34 mouse cellular contexts compared by ENCODE assay signal in genomic region chr7:145312137-145312536, GRCm38 (mm10). TPM values are rescaled to one million over a fixed set of nuclear protein-coding genes. Genes with fewer than 3 reads are reported as not detected.
A peak's percentile ranks its signal among the peaks of the same experiment; 100 is the strongest.
DNase-seq lines count a peak whose midpoint lies in the region; ATAC-seq and TF ChIP-seq lines count a peak whose summit lies in the region.
"Had no signal": no experiment of that assay in that cellular context is flagged by ENCODE, and none has a peak within 500 bp of the region (broad histone marks: within the 10 kb centered on the region; RNA-seq: fewer than 3 reads in every experiment).

No protein-coding gene starts in this region.

- H3K4me2 ChIP-seq in midbrain, embryonic 15.5 days: no peak overlapping the region
- no peak overlapping the region for H3K4me2 ChIP-seq in heart, embryonic 11.5 days
- H3K4me2 ChIP-seq: embryonic facial prominence, embryonic 12.5 days; embryonic facial prominence, embryonic 15.5 days; heart, embryonic 13.5 days; hindbrain, embryonic 14.5 days; kidney, embryonic 15.5 days had no signal

- no peak for TF ChIP-seq CTCF in embryonic fibroblast, embryonic 13.5 days (IDR thresholded peaks at IDR 0.05; ENCODE audit: borderline replicate concordance, insufficient read depth, low read length)

- DNase-seq in adrenal gland, postnatal 10 days: peak; percentile 41
- no peak for DNase-seq in adrenal gland, adult 8-10 months
- DNase-seq in 3134 (ENCODE audit: extremely low read depth, insufficient read length, low spot score): peak; percentile 42
- peak; percentile 51 for DNase-seq in Muller cell, postnatal 12 days (ENCODE audit: inconsistent ontology term)
- DNase-seq in left cerebral cortex, adult 8-10 months (ENCODE audit: low spot score in 2 of 2): no peak
- DNase-seq: cerebellum, adult 18-20 months; cerebellum, adult 9-11 months; cerebellum, postnatal 25 days; forebrain, postnatal 0 days; gastrocnemius, postnatal 25 days; heart, adult 18-20 months; heart, postnatal 14 days; heart, postnatal 4 days; kidney, adult 2 months had no signal

- no peaks in the 10 kb centered on the region for H3K9me3 ChIP-seq in midbrain, embryonic 15.5 days
- no peaks in the 10 kb centered on the region for H3K9me3 ChIP-seq in heart, embryonic 11.5 days (replicated peaks; ENCODE audit: control insufficient read depth, low read length)
- H3K9me3 ChIP-seq: embryonic facial prominence, embryonic 12.5 days; embryonic facial prominence, embryonic 15.5 days; heart, embryonic 13.5 days; kidney, embryonic 15.5 days had no signal

- 80% methylated on average over 3 of the region's 3 CpGs for WGBS in midbrain, embryonic 15.5 days
- WGBS in heart, embryonic 11.5 days (ENCODE audit: insufficient replicate concordance): 69% methylated on average over 3 of the region's 3 CpGs

- peaks cover 4% of the 10 kb centered on the region; the same call in 1 of the 2 replicates for H3K4me1 ChIP-seq in embryonic fibroblast, embryonic 13.5 days (ENCODE audit: control insufficient read depth, insufficient read depth, low read length)
- no peaks in the 10 kb centered on the region for H3K4me1 ChIP-seq in midbrain, embryonic 15.5 days
- no peaks in the 10 kb centered on the region for H3K4me1 ChIP-seq in heart, embryonic 11.5 days (ENCODE audit: control insufficient read depth, insufficient read depth, low read length)
- H3K4me1 ChIP-seq: embryonic facial prominence, embryonic 12.5 days; embryonic facial prominence, embryonic 15.5 days; heart, embryonic 13.5 days had no signal

- H3K27me3 ChIP-seq in midbrain, embryonic 15.5 days (replicated peaks): no peaks in the 10 kb centered on the region
- H3K27me3 ChIP-seq in heart, embryonic 11.5 days (ENCODE audit: control insufficient read depth, insufficient read depth, low read length): 0 out of 2 replicates have a peak, but pooled peaks cover 5% of the 10 kb centered on the region
- H3K27me3 ChIP-seq: embryonic facial prominence, embryonic 12.5 days; embryonic facial prominence, embryonic 15.5 days; kidney, embryonic 15.5 days had no signal

- 0 out of 2 replicates have a peak overlapping the region, but pooled peaks have one; percentile 21 for H3K27ac ChIP-seq in embryonic fibroblast, embryonic 13.5 days (ENCODE audit: insufficient read depth, low read length)
- no peak overlapping the region for H3K27ac ChIP-seq in midbrain, embryonic 15.5 days
- no peak overlapping the region for H3K27ac ChIP-seq in heart, embryonic 11.5 days (ENCODE audit: low read depth, low read length)
- H3K27ac ChIP-seq: embryonic facial prominence, embryonic 12.5 days; embryonic facial prominence, embryonic 15.5 days; heart, embryonic 13.5 days; hindbrain, embryonic 14.5 days; kidney, embryonic 15.5 days had no signal

- H3K9ac ChIP-seq in midbrain, embryonic 15.5 days: no peak overlapping the region
- H3K9ac ChIP-seq in heart, embryonic 11.5 days (ENCODE audit: low read depth, low read length): no peak overlapping the region
- H3K9ac ChIP-seq: embryonic facial prominence, embryonic 12.5 days; embryonic facial prominence, embryonic 15.5 days; forebrain, postnatal 0 days; heart, embryonic 13.5 days; hindbrain, embryonic 14.5 days; kidney, embryonic 15.5 days had no signal

- H3K4me3 ChIP-seq in embryonic fibroblast, embryonic 13.5 days (ENCODE audit: insufficient read depth, low read length): no peak overlapping the region
- no peak overlapping the region for H3K4me3 ChIP-seq in midbrain, embryonic 15.5 days
- H3K4me3 ChIP-seq in heart, embryonic 11.5 days (ENCODE audit: low read depth, low read length): no peak overlapping the region
- H3K4me3 ChIP-seq: embryonic facial prominence, embryonic 12.5 days; embryonic facial prominence, embryonic 15.5 days; erythroblast, embryonic 14.5 days; heart, embryonic 13.5 days; kidney, embryonic 15.5 days had no signal

- ATAC-seq in midbrain, embryonic 15.5 days (replicated peaks): no peak
- no peak for ATAC-seq in heart, embryonic 11.5 days (replicated peaks; ENCODE audit: insufficient number of reproducible peaks, low FRiP score, low TSS enrichment)
- ATAC-seq: forebrain, embryonic 14.5 days; forebrain, postnatal 0 days; intestine, postnatal 0 days had no signal

- no peak for TF ChIP-seq POLR2A in embryonic fibroblast, embryonic 13.5 days (IDR thresholded peaks at IDR 0.05; ENCODE audit: low read depth, low read length)

- H3K36me3 ChIP-seq in midbrain, embryonic 15.5 days (replicated peaks): no peaks in the 10 kb centered on the region
- H3K36me3 ChIP-seq in heart, embryonic 11.5 days (ENCODE audit: control insufficient read depth, insufficient read depth, low read length): no peaks in the 10 kb centered on the region
- H3K36me3 ChIP-seq: embryonic facial prominence, embryonic 12.5 days; embryonic facial prominence, embryonic 15.5 days; heart, embryonic 13.5 days; kidney, embryonic 15.5 days had no signal

RNA-seq across cellular contexts. Expression of gene Mrgprd, which starts 2.5 kb away (rescaled TPM):
- not detected for total RNA-seq in adrenal gland, postnatal 10 days (2021)
- total RNA-seq in adrenal gland, adult 8-10 months (2022): not detected
- polyA plus RNA-seq in embryonic fibroblast, embryonic 13.5 days (2011; ENCODE audit: insufficient read length, low read depth, missing spikeins): not detected in 2 replicates
- total RNA-seq in left cerebral cortex, adult 8-10 months (2022): not detected
- not detected in 2 replicates for polyA plus RNA-seq in midbrain, embryonic 15.5 days (2015; fragmentation: Nextera tagmentation; extraction: Ambion mirVana)
- polyA plus RNA-seq in heart, embryonic 11.5 days (2014; fragmentation: Nextera tagmentation; extraction: Ambion mirVana): not detected in 2 replicates
- total RNA-seq: common myeloid progenitor, adult 5-6 weeks; forebrain, postnatal 0 days; gastrocnemius, adult 8-10 months; gastrocnemius, postnatal 25 days; heart, adult 18-20 months; heart, postnatal 14 days; heart, postnatal 4 days had no signal
- polyA plus RNA-seq: brain, embryonic 14.5 days; embryonic facial prominence, embryonic 12.5 days; embryonic facial prominence, embryonic 15.5 days; erythroblast, embryonic 14.5 days; forebrain, embryonic 11.5 days; forebrain, embryonic 14.5 days; forebrain, postnatal 0 days; frontal cortex, adult 2 months; gonadal fat pad, adult 2 months; heart, embryonic 13.5 days; heart, embryonic 16.5 days; hindbrain, embryonic 11.5 days; hindbrain, embryonic 14.5 days; intestine, embryonic 14.5 days; intestine, postnatal 0 days; kidney, adult 2 months; kidney, embryonic 15.5 days had no signal

RNA-seq across cellular contexts. Expression of gene Mrgprf, which starts 11.5 kb away (rescaled TPM):
- 1 to 10 TPM; 4.3 to 4.6 TPM for total RNA-seq in adrenal gland, postnatal 10 days (2021)
- total RNA-seq in adrenal gland, adult 8-10 months (2022): 1 to 10 TPM in 3 of 4 experiments, under 1 TPM in 1; 0.91 to 3.0 (median 1.2) TPM
- 33.0 and 38.2 TPM in 2 replicates for polyA plus RNA-seq in embryonic fibroblast, embryonic 13.5 days (2011; ENCODE audit: insufficient read length, low read depth, missing spikeins)
- 1 to 10 TPM; 1.3 to 2.1 (median 1.7) TPM for total RNA-seq in left cerebral cortex, adult 8-10 months (2022)
- polyA plus RNA-seq in midbrain, embryonic 15.5 days (2015; fragmentation: Nextera tagmentation; extraction: Ambion mirVana): 4.5 and 6.1 TPM in 2 replicates
- polyA plus RNA-seq in heart, embryonic 11.5 days (2014; fragmentation: Nextera tagmentation; extraction: Ambion mirVana): 0.11 and 0.17 TPM in 2 replicates
- total RNA-seq: common myeloid progenitor, adult 5-6 weeks had no signal
- polyA plus RNA-seq: erythroblast, embryonic 14.5 days had no signal

RNA-seq across cellular contexts. Expression of gene Tpcn2, which starts 28.3 kb away (rescaled TPM):
- total RNA-seq in adrenal gland, postnatal 10 days (2021): 10 to 100 TPM; 12.4 to 18.4 TPM
- 10 to 100 TPM in 3 of 4 experiments, 1 to 10 TPM in 1; 8.0 to 34.6 (median 21.0) TPM for total RNA-seq in adrenal gland, adult 8-10 months (2022)
- polyA plus RNA-seq in embryonic fibroblast, embryonic 13.5 days (2011; ENCODE audit: insufficient read length, low read depth, missing spikeins): 22.1 and 23.8 TPM in 2 replicates
- total RNA-seq in left cerebral cortex, adult 8-10 months (2022): 1 to 10 TPM; 4.5 to 7.3 (median 5.7) TPM
- polyA plus RNA-seq in midbrain, embryonic 15.5 days (2015; fragmentation: Nextera tagmentation; extraction: Ambion mirVana): 2.9 and 3.2 TPM in 2 replicates
- polyA plus RNA-seq in heart, embryonic 11.5 days (2014; fragmentation: Nextera tagmentation; extraction: Ambion mirVana): 2.1 and 3.1 TPM in 2 replicates
- polyA plus RNA-seq: erythroblast, embryonic 14.5 days had no signal

Comparison
In these comparisons a context has a peak if more than half of its experiments do, and no peak if none do; other contexts are left out.
1. DNase-seq: peak in adrenal gland, postnatal 10 days (single experiment), 3134 (single experiment) and Muller cell, postnatal 12 days (single experiment); none in adrenal gland, adult 8-10 months (single experiment) and left cerebral cortex, adult 8-10 months (0 of 2).